Mouse (Mus musculus) forebrain, embryonic 10.5 days (tissue): Measurements from ENCODE around the gene Dnm2. TPM values are rescaled to one million over a fixed set of nuclear protein-coding genes. Genes with fewer than 3 reads are reported as not detected.
A peak's percentile ranks its signal among the peaks of the same experiment; 100 is the strongest.
"Not testable (repeated sequence)": the region's sequence is repeated elsewhere in the genome, so short reads cannot be mapped to it uniquely, and the experiment has no call there.

Experiments
- DNase-seq: peaks from one replicate; pipeline ENCODE4 v3.0.0-alpha.2; 2017; ENCODE audit warnings: low spot score; ENCODE audit errors: extremely low spot score
- H3K27ac ChIP-seq: fragments of 300-500 bp; sonication (generic); 2 replicates; pipeline ENCODE4 v1.5.1; 2016; ENCODE audit warnings: mild to moderate bottlenecking
- H3K27me3 ChIP-seq: fragments of 300-500 bp; sonication (generic); 2 replicates; pipeline ENCODE4 v1.6.1; 2016; ENCODE audit warnings: mild to moderate bottlenecking; ENCODE audit not compliant: poor library complexity, severe bottlenecking
- H3K36me3 ChIP-seq: fragments of 300-500 bp; sonication (generic); replicated peaks from 2 replicates; pipeline ENCODE4 v1.6.1; 2016; ENCODE audit warnings: mild to moderate bottlenecking, moderate library complexity
- H3K4me1 ChIP-seq: fragments of 300-500 bp; sonication (generic); 2 replicates; pipeline ENCODE4 v1.6.1; 2016
- H3K4me3 ChIP-seq: fragments of 300-500 bp; sonication (generic); 2 replicates; pipeline ENCODE4 v1.5.1; 2016; ENCODE audit warnings: mild to moderate bottlenecking, moderate library complexity
- H3K9me3 ChIP-seq: fragments of 300-500 bp; sonication (generic); 2 replicates; pipeline ENCODE4 v1.6.1; 2016; ENCODE audit warnings: mild to moderate bottlenecking, moderate library complexity
- WGBS: fragments of 180-500 bp; shearing (Covaris S2); methylation state at CpG from one replicate; pipeline ENCODE4 v1.1.7; 2016; 5-methylcytosine and 5-hydroxymethylcytosine counted together
- polyA plus RNA-seq: library from polyadenylated mRNA; unstranded; fragments of >200 nt; fragmentation: Nextera tagmentation; extraction: Ambion mirVana; gene quantifications from 2 replicates; pipeline ENCODE4 v1.2.1, GENCODE M21; 2016

Dnm2 gene
- polyA plus RNA-seq, 1 experiment from 2014 or later = 65.9 TPM

- H3K4me1 ChIP-seq = no peaks in the 10 kb centered on the region
- no peaks in the 10 kb centered on the region for H3K9me3 ChIP-seq
- no peaks in the 10 kb centered on the region for H3K27me3 ChIP-seq
- no peak overlapping the region for H3K27ac ChIP-seq
- H3K36me3 ChIP-seq = peaks cover 90% of the 10 kb centered on the region
- no peak overlapping the region for H3K4me3 ChIP-seq
- DNase-seq = peak; percentile 34
- WGBS = 89% methylated on average over 20 of the region's 20 CpGs
Observed at GRCm38 (mm10) chr9:21469032-21470024, 44.6 kb downstream of the Dnm2 start.

- peaks cover 5% of the 10 kb centered on the region for H3K9me3 ChIP-seq
- DNase-seq = no peak
- no peaks in the 10 kb centered on the region for H3K27me3 ChIP-seq
- no peaks in the 10 kb centered on the region for H3K4me1 ChIP-seq
- H3K36me3 ChIP-seq = peaks cover 96% of the 10 kb centered on the region
- H3K27ac ChIP-seq = no peak overlapping the region
- WGBS = 95% methylated on average over 4 of the region's 4 CpGs
- H3K4me3 ChIP-seq = no peak overlapping the region
Observed at GRCm38 (mm10) chr9:21472913-21473312, 48.2 kb downstream of the Dnm2 start.

- Histone ChIP-seq H3K27me3 (no peaks in the 10 kb centered on the region), H3K9me3 (peaks cover 8% of the 10 kb centered on the region), H3K27ac (no peak overlapping the region), H3K36me3 (peaks cover 96% of the 10 kb centered on the region), H3K4me3 (no peak overlapping the region), H3K4me1 (no peaks in the 10 kb centered on the region)
- no peak for DNase-seq
- 95% methylated on average over 6 of the region's 6 CpGs for WGBS
Observed at GRCm38 (mm10) chr9:21477707-21478106, 53.0 kb downstream of the Dnm2 start.

GRCm38 (mm10) chr9:21484065-21484464 lies 59.4 kb downstream of the Dnm2 start:
- no peaks in the 10 kb centered on the region for H3K9me3 ChIP-seq
- H3K27ac ChIP-seq = no peak overlapping the region
- peaks cover 84% of the 10 kb centered on the region for H3K36me3 ChIP-seq
- H3K27me3 ChIP-seq = no peaks in the 10 kb centered on the region
- WGBS = 94% methylated on average over 4 of the region's 4 CpGs
- no peaks in the 10 kb centered on the region for H3K4me1 ChIP-seq
- no peak overlapping the region for H3K4me3 ChIP-seq
- DNase-seq = no peak

GRCm38 (mm10) chr9:21488246-21488645 lies 63.5 kb downstream of the Dnm2 start:
- 100% methylated on average over 1 of the region's 2 CpGs for WGBS
- H3K4me3 ChIP-seq, H3K27me3 ChIP-seq, DNase-seq, H3K4me1 ChIP-seq, H3K9me3 ChIP-seq, H3K27ac ChIP-seq: not testable (repeated sequence)
- H3K36me3 ChIP-seq = peaks cover 71% of the 10 kb centered on the region

GRCm38 (mm10) chr9:21490696-21491095 lies 66.0 kb downstream of the Dnm2 start:
- Histone ChIP-seq H3K9me3 (no peaks in the 10 kb centered on the region), H3K36me3 (peaks cover 64% of the 10 kb centered on the region), H3K27ac (no peak overlapping the region), H3K4me3 (no peak overlapping the region), H3K27me3 (no peaks in the 10 kb centered on the region), H3K4me1 (no peaks in the 10 kb centered on the region)
- no peak for DNase-seq
- 93% methylated on average over 9 of the region's 9 CpGs for WGBS

GRCm38 (mm10) chr9:21493907-21494306 lies 69.2 kb downstream of the Dnm2 start:
- Histone ChIP-seq H3K4me3 (no peak overlapping the region), H3K27ac (0 out of 2 replicates have a peak overlapping the region, but pooled peaks have one; percentile 26), H3K27me3 (no peaks in the 10 kb centered on the region), H3K36me3 (peaks cover 58% of the 10 kb centered on the region), H3K4me1 (peaks cover 8% of the 10 kb centered on the region; the same call in 1 of the 2 replicates), H3K9me3 (no peaks in the 10 kb centered on the region)
- 60% methylated on average over 2 of the region's 2 CpGs for WGBS
- DNase-seq = no peak

- peaks cover 8% of the 10 kb centered on the region; the same call in 1 of the 2 replicates for H3K4me1 ChIP-seq
- H3K27ac ChIP-seq = no peak overlapping the region
- no peaks in the 10 kb centered on the region for H3K27me3 ChIP-seq
- no peak for DNase-seq
- H3K9me3 ChIP-seq = no peaks in the 10 kb centered on the region
- peaks cover 59% of the 10 kb centered on the region for H3K36me3 ChIP-seq
- no peak overlapping the region for H3K4me3 ChIP-seq
- 90% methylated on average over 9 of the region's 9 CpGs for WGBS
Observed at GRCm38 (mm10) chr9:21494726-21495125, 70.0 kb downstream of the Dnm2 start.

GRCm38 (mm10) chr9:21496308-21497049 lies 71.8 kb downstream of the Dnm2 start:
- WGBS = 77% methylated on average over 19 of the region's 19 CpGs
- H3K27ac ChIP-seq = peak overlapping the region; percentile 77
- H3K27me3 ChIP-seq = no peaks in the 10 kb centered on the region
- H3K4me3 ChIP-seq = peak overlapping the region; percentile 18; the same call in 1 of the 2 replicates
- peaks cover 8% of the 10 kb centered on the region; the same call in 1 of the 2 replicates for H3K4me1 ChIP-seq
- peaks cover 56% of the 10 kb centered on the region for H3K36me3 ChIP-seq
- peak; percentile 61 for DNase-seq
- H3K9me3 ChIP-seq = no peaks in the 10 kb centered on the region

GRCm38 (mm10) chr9:21497050-21497542 lies 72.4 kb downstream of the Dnm2 start:
- peaks cover 54% of the 10 kb centered on the region for H3K36me3 ChIP-seq
- no peak overlapping the region for H3K4me3 ChIP-seq
- DNase-seq = peak; percentile 25
- H3K4me1 ChIP-seq = peaks cover 8% of the 10 kb centered on the region; the same call in 1 of the 2 replicates
- H3K27ac ChIP-seq = peak overlapping the region; percentile 74
- H3K27me3 ChIP-seq = no peaks in the 10 kb centered on the region
- H3K9me3 ChIP-seq = no peaks in the 10 kb centered on the region
- WGBS = 88% methylated on average over 16 of the region's 16 CpGs

GRCm38 (mm10) chr9:21497664-21498063 lies 73.0 kb downstream of the Dnm2 start:
- Histone ChIP-seq H3K9me3 (no peaks in the 10 kb centered on the region), H3K27ac (peak overlapping the region; percentile 74), H3K4me3 (no peak overlapping the region), H3K27me3 (no peaks in the 10 kb centered on the region), H3K4me1 (peaks cover 8% of the 10 kb centered on the region; the same call in 1 of the 2 replicates), H3K36me3 (peaks cover 51% of the 10 kb centered on the region)
- WGBS = 91% methylated on average over 2 of the region's 2 CpGs
- no peak for DNase-seq

GRCm38 (mm10) chr9:21498284-21498902 lies 73.7 kb downstream of the Dnm2 start:
- peaks cover 8% of the 10 kb centered on the region; the same call in 1 of the 2 replicates for H3K4me1 ChIP-seq
- WGBS = 93% methylated on average over 12 of the region's 12 CpGs

More at GRCm38 (mm10) chr9:21498284-21498902, 73.7 kb downstream of the Dnm2 start:
- H3K36me3 ChIP-seq = peaks cover 59% of the 10 kb centered on the region
- DNase-seq = no peak
- H3K4me3 ChIP-seq = no peak overlapping the region
- H3K27ac ChIP-seq = no peak overlapping the region
- no peaks in the 10 kb centered on the region for H3K9me3 ChIP-seq
- no peaks in the 10 kb centered on the region for H3K27me3 ChIP-seq
